Mouse (Mus musculus) gastrocnemius, adult 2 months (tissue): ENCODE measurements at regions not wholly inside any gene's neighbourhood (a gene's known extent, or its start where the extent isn't known, plus 50 kb on each side); places are given as distances from the start of the nearest gene placed in this dataset.
"Not testable (repeated sequence)": the region's sequence is repeated elsewhere in the genome, so short reads cannot be mapped to it uniquely, and the experiment has no call there.

Experiments used
- DNase-seq: peaks from one replicate; pipeline ENCODE4 v3.0.0; 2022
- H3K27ac ChIP-seq: fragments of 200-600 bp; 2 replicates; pipeline ENCODE4 v1.8.1; 2022; ENCODE audit warnings: mild to moderate bottlenecking
- H3K4me3 ChIP-seq: fragments of 200-600 bp; 2 replicates; pipeline ENCODE4 v1.8.1; 2022; ENCODE audit warnings: mild to moderate bottlenecking, moderate library complexity
- CTCF ChIP-seq: fragments of 200-600 bp; IDR thresholded peaks from 2 replicates; pipeline ENCODE4 v1.8.1; 2022; ENCODE audit warnings: antibody characterized with exemption, mild to moderate bottlenecking, moderate library complexity
- intact Hi-C: fragments of 180-260 bp; cut with DNase I; formaldehyde crosslinking; loops from one replicate; pipeline ENCODE4 v1.15.1; 2025

DNA sequence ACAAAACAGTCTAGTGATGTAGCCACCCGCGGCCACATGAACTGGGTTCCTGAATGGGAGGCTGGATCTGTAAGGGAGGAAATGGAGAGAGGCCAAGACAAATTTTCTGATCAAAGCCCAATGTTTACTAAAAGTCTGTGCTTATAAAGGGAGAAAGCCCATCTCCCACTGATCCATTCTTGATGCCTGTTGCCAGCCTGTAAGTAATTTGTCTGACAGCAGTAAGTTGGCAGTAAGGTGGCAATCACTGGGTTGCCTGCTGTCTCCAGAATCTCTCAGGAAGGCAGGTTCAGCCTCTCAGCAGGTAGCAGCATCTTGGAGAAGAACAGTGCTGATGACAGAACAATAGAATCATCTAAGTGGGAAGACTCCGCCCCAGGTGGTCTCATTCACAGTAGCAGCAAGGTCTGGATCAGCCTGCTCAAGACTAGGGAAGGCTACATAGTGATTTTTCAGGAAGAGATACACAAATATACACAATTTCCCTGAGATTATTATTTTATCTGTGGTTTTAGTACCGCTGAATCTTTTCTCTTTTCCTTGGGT lies 327.9 kb downstream of the Impad1 start:
- no peak overlapping the region for H3K27ac ChIP-seq
- no peak overlapping the region for H3K4me3 ChIP-seq
- DNase-seq = no peak
- intact Hi-C loops = no loop called here
- TF ChIP-seq CTCF = no peak

DNA sequence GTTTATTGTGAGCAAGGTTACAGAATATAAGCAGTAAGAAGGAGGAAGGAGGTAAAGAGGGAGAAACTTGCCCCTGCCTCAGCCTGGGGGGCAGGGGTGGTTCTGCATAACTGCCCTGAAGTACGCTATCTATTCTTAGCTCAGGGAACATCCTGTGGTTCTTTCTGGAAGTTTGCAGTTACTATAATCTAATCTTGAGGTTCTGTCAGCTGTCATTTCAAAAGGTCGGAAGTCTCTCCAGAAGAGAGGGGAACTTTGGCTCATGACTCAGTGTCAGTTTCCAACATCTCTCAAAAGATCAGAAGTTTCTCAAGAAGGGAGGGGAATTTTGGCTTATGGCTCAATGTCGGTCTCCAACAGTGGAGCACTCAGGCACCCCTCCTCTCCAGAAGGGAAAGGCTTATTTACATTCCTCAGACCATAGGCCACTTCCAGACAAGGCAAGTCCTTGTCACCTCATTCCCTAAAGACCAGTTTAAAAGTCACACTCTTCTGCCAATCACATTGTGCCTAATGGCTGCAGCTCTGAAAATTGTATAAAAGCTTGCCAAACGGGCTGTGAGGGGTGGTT lies 328.9 kb downstream of the Impad1 start:
- no peak overlapping the region for H3K4me3 ChIP-seq
- intact Hi-C loops = no loop called here
- DNase-seq = no peak
- no peak overlapping the region for H3K27ac ChIP-seq
- TF ChIP-seq CTCF = no peak

DNA sequence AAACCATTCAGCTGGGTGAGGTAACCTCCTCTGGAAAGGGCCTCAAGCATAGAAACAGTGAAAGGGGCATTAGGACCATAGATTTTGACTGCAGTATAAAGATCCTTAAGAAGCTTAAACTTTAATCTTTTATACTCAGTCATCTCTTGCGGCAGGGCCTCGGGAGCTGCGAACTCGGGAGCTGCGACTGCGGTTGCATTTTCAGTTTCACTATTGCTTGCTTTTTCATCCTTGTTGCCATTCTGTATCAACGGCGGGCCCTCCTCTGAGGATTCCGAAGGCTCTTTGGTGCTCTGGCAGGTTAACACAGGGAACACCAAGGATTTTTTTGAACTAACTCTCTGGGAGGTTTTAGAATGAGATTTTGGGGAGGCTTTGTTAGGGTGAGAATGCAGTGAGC lies 333.9 kb downstream of the Impad1 start:
- TF ChIP-seq CTCF = no peak
- no peak overlapping the region for H3K27ac ChIP-seq
- H3K4me3 ChIP-seq = no peak overlapping the region
- no peak for DNase-seq
- intact Hi-C loops = no loop called here

DNA sequence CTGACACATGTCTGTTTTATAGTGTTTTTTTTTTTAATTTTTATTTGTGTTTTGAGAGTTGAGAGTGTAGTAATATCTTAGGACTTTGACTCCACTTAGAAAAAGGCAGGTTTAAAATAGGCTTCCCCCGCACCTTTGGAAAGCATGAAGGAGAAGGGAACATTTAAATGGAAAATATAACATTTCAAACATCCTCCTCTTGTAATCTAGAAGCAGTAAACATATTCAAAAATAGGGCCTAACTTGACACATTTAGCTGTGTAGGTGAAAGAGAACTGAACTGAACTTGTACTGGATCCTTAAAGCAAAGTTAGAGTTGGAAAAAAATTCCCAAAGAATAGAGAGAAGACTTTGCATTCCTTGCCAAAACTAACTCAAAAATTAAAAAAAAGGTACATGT lies 343.1 kb downstream of the Impad1 start:
- Histone ChIP-seq H3K4me3 (no peak overlapping the region), H3K27ac (no peak overlapping the region)
- intact Hi-C loops = no loop called here
- TF ChIP-seq CTCF = no peak
- DNase-seq = no peak

DNA sequence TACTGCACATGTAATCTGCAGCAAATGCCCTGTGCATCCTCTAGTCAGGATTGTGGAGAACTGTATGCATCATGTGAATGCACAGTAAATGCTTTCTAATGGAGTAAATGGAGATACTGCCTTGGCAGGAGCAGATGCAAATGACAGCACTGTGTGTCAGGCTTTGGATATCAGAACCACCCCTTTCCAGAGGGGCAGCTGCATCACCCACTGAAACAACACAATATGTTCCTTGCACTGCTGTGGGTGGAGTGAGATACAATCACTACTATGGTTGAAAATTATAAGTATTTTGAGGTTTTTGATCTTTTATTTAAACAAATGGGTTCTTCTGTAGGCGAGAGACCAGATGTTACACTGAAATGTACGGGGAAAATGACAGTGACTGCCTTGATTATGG lies 350.5 kb downstream of the Impad1 start:
- TF ChIP-seq CTCF = no peak
- no peak overlapping the region for H3K4me3 ChIP-seq
- intact Hi-C loops = no loop called here
- H3K27ac ChIP-seq = no peak overlapping the region
- DNase-seq = no peak

DNA sequence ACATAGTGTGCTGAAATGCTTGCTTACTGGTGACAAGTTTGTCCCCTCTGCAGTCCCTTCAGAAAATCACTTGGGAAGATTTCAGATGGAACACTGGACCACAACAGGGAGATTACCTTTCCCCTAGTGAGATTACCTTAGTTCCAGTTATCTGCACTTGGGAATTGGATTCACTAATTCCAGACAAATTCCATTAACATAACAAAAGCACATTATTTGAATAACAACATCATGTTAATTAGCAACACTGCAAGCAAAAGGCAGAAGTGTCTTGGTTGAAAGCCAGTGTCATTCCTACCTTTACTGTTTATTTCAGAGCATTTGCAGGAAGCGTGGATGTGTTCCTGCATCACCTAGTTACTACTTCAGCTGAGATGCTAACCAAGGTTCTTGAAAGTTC lies 355.6 kb downstream of the Impad1 start:
- H3K4me3 ChIP-seq = no peak overlapping the region
- DNase-seq = no peak
- H3K27ac ChIP-seq = no peak overlapping the region
- TF ChIP-seq CTCF = no peak
- intact Hi-C loops = no loop called here

DNA sequence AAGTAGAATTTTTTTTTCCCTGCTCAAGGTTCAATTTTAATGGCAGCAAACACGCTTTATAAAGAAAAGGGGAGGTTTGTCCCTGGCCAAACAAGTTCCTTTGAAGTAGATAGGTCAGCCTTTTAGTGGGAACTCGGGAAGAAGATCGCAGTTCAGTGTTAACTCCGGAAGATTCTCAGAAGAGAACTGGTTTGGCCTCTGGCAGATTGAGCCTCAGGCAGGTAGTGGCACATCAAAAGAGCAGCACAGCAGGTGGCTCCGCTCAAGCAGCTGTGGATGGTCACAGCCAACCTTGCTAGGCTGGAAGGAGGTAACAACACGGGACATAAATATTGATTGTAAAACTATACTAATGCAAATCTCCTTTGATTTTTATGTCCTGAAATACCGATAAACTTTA lies 347.2 kb upstream of the Sdr16c6 start:
- intact Hi-C loops, H3K27ac ChIP-seq, H3K4me3 ChIP-seq, DNase-seq: not testable (repeated sequence)

DNA sequence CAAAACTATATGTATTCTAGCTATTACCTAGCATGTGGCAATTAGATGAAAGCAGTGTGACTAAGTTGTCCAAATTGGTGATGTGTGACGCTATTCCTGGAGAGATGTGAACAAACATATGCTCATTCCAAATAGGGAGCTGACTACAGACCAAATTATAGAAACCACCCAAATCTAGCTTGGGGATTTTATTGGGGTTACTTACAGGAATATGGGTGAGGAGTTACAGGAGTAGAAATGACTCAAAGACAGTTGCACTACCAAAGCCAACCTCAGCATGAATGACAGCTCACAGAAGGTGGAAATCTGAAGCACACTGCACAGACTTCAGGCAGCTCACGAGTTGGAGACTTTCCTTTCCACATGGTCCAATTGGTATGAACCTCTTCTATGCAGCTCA lies 326.5 kb upstream of the Sdr16c6 start:
- intact Hi-C loops = no loop called here
- no peak for TF ChIP-seq CTCF

DNA sequence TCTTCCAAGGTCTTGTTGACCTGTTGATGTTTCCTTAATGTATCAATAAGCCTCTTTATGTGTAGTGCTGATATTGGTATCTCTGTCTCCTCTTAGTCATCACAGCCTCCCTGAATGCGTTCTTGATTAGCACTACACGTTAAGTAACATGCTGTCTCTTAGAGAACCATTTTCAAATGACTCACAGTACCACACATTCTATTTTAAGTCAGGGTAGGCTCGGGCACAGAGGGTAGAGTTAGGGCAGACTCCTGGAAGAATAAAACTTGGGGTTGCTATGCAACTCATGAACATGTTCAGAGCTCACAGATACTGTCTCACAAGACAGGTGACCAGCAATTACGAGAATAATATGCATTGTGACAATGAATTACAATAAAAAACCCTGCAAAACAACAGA lies 320.1 kb upstream of the Sdr16c6 start:
- TF ChIP-seq CTCF = no peak
- no peak overlapping the region for H3K27ac ChIP-seq
- no peak overlapping the region for H3K4me3 ChIP-seq
- DNase-seq = no peak
- intact Hi-C loops = no loop called here

More for the DNA sequence above, 326.5 kb upstream of the Sdr16c6 start:
- no peak overlapping the region for H3K4me3 ChIP-seq
- DNase-seq = no peak
- H3K27ac ChIP-seq = no peak overlapping the region

DNA sequence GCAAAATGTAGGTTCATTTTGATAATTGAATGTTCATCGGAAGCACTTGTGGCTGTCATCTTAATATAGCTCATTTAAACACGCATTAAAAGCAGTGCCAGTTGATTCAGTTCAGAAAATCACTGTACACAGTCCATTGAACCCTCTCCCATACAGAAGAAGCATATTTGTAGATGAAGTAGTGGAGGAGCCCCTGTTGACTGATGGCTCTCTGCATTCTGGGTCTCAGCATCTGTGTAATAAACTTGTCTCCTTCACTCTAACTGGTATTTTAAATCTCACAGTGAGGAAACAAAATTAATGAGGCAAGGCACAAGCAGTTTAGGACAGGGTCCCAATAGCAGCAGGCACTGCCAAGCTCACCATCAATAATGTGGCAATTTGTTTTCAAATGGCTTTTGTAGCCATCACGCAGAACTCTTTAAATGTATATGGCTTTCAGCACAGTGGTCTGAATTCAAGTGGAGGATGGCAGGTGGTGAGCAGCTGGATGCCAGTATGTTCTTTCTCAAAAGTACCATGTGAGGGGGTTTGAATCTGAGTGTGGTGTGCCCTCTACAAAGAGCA lies 302.8 kb upstream of the Sdr16c6 start:
- intact Hi-C loops = no loop called here
- DNase-seq = no peak
- H3K27ac ChIP-seq = no peak overlapping the region
- no peak overlapping the region for H3K4me3 ChIP-seq
- TF ChIP-seq CTCF = no peak

DNA sequence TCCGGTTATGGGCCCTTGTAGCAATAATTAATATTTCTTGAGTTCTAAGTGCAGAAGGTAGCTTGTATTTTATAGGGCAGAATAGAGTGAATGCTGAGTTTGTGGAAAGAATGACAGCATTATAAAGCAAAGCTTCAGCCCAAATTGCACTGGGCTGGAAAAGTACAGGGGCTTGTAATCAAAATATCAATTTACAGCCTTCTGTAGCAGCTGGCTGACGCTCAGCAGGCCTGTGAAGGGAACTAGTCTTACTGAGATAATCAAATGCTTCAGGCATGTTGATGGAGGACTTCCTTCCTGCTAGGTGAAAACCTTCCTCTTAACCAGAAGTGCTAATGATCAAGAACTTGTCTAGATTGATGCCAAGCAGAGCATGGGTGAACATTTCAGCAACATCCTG lies 257.9 kb upstream of the Sdr16c6 start:
- no peak for TF ChIP-seq CTCF
- no peak for DNase-seq
- H3K27ac ChIP-seq = no peak overlapping the region

DNA sequence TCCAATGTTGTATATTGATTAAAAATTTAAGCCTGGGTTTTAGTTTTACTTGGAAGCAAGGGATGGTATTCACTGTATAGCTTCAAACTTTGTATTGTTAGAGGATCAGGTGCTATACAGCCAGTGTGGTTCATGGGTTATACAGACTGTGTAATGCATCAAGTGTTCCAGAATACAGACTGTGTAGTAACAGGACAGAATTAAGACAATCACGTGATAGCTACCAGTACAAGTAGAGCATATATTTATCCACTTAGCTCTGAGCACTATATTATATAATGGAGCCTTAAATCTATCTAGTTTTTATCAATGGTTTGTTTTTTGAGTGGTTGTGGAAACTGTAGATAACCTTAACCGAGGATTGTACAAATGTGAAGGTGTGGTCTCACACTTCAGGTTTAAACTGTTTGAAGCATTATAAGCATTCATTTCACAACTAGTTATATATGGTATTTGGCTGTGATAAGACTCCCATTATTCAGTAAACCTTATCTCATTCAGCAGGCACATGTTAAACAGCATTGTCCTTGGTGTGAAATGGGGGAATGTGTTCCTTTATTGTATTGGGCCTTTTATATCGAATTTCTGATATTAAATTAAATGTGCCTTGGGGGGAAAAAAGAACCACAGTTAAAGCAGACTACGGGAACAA lies 256.3 kb upstream of the Sdr16c6 start:
- no peak overlapping the region for H3K27ac ChIP-seq
- no peak for DNase-seq
- intact Hi-C loops = no loop called here
- no peak overlapping the region for H3K4me3 ChIP-seq
- no peak for TF ChIP-seq CTCF

More for the DNA sequence above, 257.9 kb upstream of the Sdr16c6 start:
- H3K4me3 ChIP-seq = no peak overlapping the region
- intact Hi-C loops = loop anchor here (5.0 kb wide), 1 partner anchor 702 kb away; no protein-coding TSS in a partner anchor

DNA sequence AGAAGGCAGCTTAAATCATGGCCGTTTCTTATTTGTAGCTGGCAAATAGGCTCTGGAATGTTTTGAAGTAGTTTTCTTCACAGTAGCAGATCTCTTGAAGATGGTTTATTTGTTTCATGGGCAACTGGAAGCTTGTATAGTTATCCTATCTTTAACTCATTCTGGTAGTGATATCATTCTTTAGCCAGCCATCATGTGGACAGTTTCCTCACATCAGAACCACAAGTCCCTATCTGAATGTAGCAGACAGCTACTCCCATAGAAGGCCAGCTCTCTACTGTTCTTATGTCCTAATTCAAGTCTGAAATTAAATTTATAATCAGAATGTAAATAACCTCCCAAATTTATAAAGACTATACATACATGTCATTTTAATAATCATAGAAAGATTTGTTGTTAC lies 253.8 kb upstream of the Sdr16c6 start:
- no peak for DNase-seq
- Histone ChIP-seq H3K4me3 (no peak overlapping the region), H3K27ac (no peak overlapping the region)
- intact Hi-C loops = no loop called here
- TF ChIP-seq CTCF = no peak
